Mouse (Mus musculus) kidney, adult 2 months (tissue): ENCODE data around the gene Pnma1. TPM values are rescaled to one million over a fixed set of nuclear protein-coding genes. Genes with fewer than 3 reads are reported as not detected.
A peak's percentile ranks its signal among the peaks of the same experiment; 100 is the strongest.

ENCODE experiments used
- DNase-seq: peaks from one replicate; pipeline ENCODE4 v3.0.0; 2021
- H3K27ac ChIP-seq: fragments of 200-500 bp; 2 replicates; pipeline ENCODE4 v1.5.1; 2012; ENCODE audit warnings: low read depth, low read length, control low read depth, inconsistent platforms; ENCODE audit not compliant: insufficient read depth
- H3K27me3 ChIP-seq: fragments of 200-500 bp; replicated peaks from 2 replicates; pipeline ENCODE4 v1.6.1; 2012; ENCODE audit warnings: mild to moderate bottlenecking, moderate library complexity, low read length, inconsistent platforms; ENCODE audit not compliant: control insufficient read depth, insufficient read depth
- H3K36me3 ChIP-seq: fragments of 200-500 bp; 2 replicates; pipeline ENCODE4 v1.6.1; 2012; ENCODE audit warnings: mild to moderate bottlenecking, moderate library complexity, low read length, inconsistent platforms; ENCODE audit not compliant: control insufficient read depth, insufficient read depth
- H3K4me1 ChIP-seq: fragments of 200-500 bp; 2 replicates; pipeline ENCODE4 v1.6.1; 2011; ENCODE audit warnings: low read length; ENCODE audit not compliant: control insufficient read depth, insufficient read depth
- H3K4me3 ChIP-seq: fragments of 200-500 bp; 2 replicates; pipeline ENCODE4 v1.5.1; 2011; ENCODE audit warnings: mild to moderate bottlenecking, low read depth, low read length, control low read depth; ENCODE audit not compliant: insufficient read depth
- CTCF ChIP-seq: fragments of 200-500 bp; conservative IDR thresholded peaks from 2 replicates; pipeline ENCODE4 v1.5.1; 2011; ENCODE audit warnings: low read depth, mild to moderate bottlenecking, control low read depth, low read length, moderate library complexity, mixed read lengths; ENCODE audit not compliant: insufficient read depth, insufficient read length
- POLR2A ChIP-seq: fragments of 200-500 bp; IDR thresholded peaks from one replicate; pipeline ENCODE4 v1.6.1; 2011; ENCODE audit warnings: low read depth, low read length, control low read depth
- WGBS: fragments of 180-500 bp; shearing (Covaris S2); methylation state at CpG from one replicate; pipeline ENCODE4 v1.1.7; 2018; 5-methylcytosine and 5-hydroxymethylcytosine counted together
- polyA plus RNA-seq: library from polyadenylated mRNA; depleted of rRNA; stranded (reverse); fragments of >200 nt; gene quantifications from 2 replicates; pipeline ENCODE4 v1.2.3, GENCODE M21; 2012

Gene Pnma1
- polyA plus RNA-seq, 1 experiment = not detected

DNA sequence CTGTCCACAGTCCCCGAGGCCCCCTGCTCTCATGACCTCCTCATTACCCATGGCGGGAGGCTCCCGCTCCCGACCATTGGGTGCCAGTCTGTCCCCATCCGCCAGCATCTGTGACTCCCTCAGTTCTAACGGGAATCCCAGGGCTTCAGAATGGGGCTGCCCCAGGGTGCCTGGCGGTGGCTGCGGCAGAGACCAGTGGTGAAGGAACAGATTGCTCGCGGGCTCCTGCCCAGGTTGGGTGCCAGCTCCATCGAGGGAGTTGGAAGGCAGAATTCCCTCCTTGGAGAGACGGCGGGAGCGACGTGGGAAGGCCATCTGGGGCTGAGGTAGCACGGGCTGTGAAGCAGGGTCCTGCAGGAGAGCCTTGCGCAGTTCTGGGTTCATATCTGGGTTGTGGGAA lies 24.6 kb upstream of the Pnma1 start:
- 88% methylated on average over 17 of the region's 17 CpGs for WGBS
- no peak for TF ChIP-seq POLR2A
- TF ChIP-seq CTCF = no peak
- no peak overlapping the region for H3K27ac ChIP-seq
- no peak for DNase-seq
- peaks cover 40% of the 10 kb centered on the region for H3K4me1 ChIP-seq
- no peaks in the 10 kb centered on the region for H3K27me3 ChIP-seq
- no peak overlapping the region for H3K4me3 ChIP-seq
- H3K36me3 ChIP-seq = peaks cover 1% of the 10 kb centered on the region

GRCm38 (mm10) chr12:84172216-84172615 lies 23.9 kb upstream of the Pnma1 start:
- peaks cover 1% of the 10 kb centered on the region for H3K36me3 ChIP-seq
- H3K27me3 ChIP-seq = no peaks in the 10 kb centered on the region
- 89% methylated on average over 3 of the region's 3 CpGs for WGBS
- TF ChIP-seq CTCF (no peak), POLR2A (no peak)
- no peak for DNase-seq
- peaks cover 35% of the 10 kb centered on the region for H3K4me1 ChIP-seq
- H3K27ac ChIP-seq = no peak overlapping the region
- H3K4me3 ChIP-seq = no peak overlapping the region

DNA sequence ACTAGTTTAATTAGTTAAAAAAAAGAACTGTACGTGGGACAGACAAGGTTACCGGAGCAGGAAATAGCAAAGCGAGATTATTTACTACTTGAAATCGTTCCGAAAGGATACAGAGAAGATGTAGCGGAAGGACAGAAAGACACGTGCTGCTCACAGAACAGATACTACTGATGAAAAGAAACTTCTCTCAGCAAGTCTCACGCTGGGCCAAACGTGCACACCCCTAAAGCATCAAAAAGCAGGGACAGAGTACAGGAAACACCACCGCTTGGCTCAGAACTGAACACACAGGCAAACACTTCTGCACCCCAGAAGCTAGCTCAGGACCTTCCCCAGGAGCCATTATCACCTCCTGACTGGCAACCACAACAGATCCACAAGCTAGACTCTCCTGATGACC lies 22.3 kb upstream of the Pnma1 start:
- Histone ChIP-seq H3K27me3 (no peaks in the 10 kb centered on the region), H3K27ac (no peak overlapping the region), H3K4me3 (no peak overlapping the region), H3K4me1 (peaks cover 25% of the 10 kb centered on the region), H3K36me3 (peaks cover 1% of the 10 kb centered on the region)
- no peak for DNase-seq
- 70% methylated on average over 10 of the region's 10 CpGs for WGBS
- TF ChIP-seq POLR2A (no peak), CTCF (no peak)

- TF ChIP-seq POLR2A (no peak), CTCF (no peak)
- H3K27me3 ChIP-seq = no peaks in the 10 kb centered on the region
- DNase-seq = peak; percentile 41
- peaks cover 4% of the 10 kb centered on the region; the same call in 1 of the 2 replicates for H3K4me1 ChIP-seq
- H3K4me3 ChIP-seq = no peak overlapping the region
- H3K27ac ChIP-seq = peak overlapping the region; percentile 47
- 38% methylated on average over 8 of the region's 8 CpGs for WGBS
- no peaks in the 10 kb centered on the region for H3K36me3 ChIP-seq
Observed at GRCm38 (mm10) chr12:84165631-84166373, 17.5 kb upstream of the Pnma1 start.

- no peaks in the 10 kb centered on the region for H3K36me3 ChIP-seq
- 54% methylated on average over 11 of the region's 11 CpGs for WGBS
- no peaks in the 10 kb centered on the region for H3K27me3 ChIP-seq
- TF ChIP-seq POLR2A = no peak
- no peak for TF ChIP-seq CTCF
- no peak overlapping the region for H3K4me3 ChIP-seq
- peaks cover 4% of the 10 kb centered on the region; the same call in 1 of the 2 replicates for H3K4me1 ChIP-seq
- peak; percentile 30 for DNase-seq
- no peak overlapping the region for H3K27ac ChIP-seq
Observed at GRCm38 (mm10) chr12:84163586-84164110, 15.4 kb upstream of the Pnma1 start.

GRCm38 (mm10) chr12:84163133-84163532 lies 14.8 kb upstream of the Pnma1 start:
- DNase-seq = peak; percentile 52
- no peak overlapping the region for H3K27ac ChIP-seq
- TF ChIP-seq POLR2A = no peak
- TF ChIP-seq CTCF = peak; percentile 79
- no peaks in the 10 kb centered on the region for H3K27me3 ChIP-seq
- no peak overlapping the region for H3K4me3 ChIP-seq
- WGBS = 71% methylated on average over 9 of the region's 9 CpGs
- peaks cover 4% of the 10 kb centered on the region; the same call in 1 of the 2 replicates for H3K4me1 ChIP-seq
- no peaks in the 10 kb centered on the region for H3K36me3 ChIP-seq

DNA sequence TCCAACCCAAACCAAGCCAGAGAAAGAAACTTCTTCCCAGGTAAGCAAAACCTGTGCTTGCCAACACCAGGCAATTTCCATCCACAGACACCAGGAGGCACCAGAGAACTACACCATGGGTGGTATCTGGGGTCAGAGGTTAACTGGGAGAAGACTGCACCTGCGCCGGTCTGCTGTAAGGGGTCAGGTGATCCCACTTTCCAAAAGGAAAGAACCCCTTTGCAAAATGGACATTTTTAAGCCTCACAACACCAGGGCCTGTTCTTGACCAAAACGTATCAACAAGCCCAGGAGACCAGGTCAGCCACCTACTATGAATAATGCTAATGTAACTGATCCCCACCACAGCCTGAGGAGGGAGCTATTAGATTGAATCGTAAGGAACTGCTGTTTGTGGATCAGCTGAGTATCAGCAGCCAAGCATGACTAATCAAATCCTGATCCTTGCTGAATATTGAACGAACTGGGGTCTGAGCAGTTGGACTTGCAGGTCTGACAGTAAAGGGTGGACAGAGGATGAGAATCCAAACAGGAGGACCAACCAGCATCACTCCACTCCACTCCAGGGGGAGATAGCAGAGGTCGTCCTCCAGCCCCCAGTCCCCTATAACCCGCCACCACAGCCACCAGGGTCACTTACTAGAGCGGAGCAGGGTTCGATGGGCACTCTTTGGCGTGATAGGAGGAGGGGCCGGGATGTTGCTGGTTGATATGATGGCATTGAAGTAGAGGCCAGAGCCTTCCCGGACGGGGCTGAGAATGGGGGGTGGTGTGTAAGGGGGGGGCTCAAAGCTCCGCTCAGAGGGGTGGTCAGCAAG lies 13.5 kb upstream of the Pnma1 start:
- Histone ChIP-seq H3K4me3 (no peak overlapping the region), H3K27ac (no peak overlapping the region), H3K4me1 (peaks cover 4% of the 10 kb centered on the region; the same call in 1 of the 2 replicates), H3K36me3 (no peaks in the 10 kb centered on the region), H3K27me3 (no peaks in the 10 kb centered on the region)
- TF ChIP-seq CTCF (peak; percentile 82), POLR2A (no peak)
- 71% methylated on average over 14 of the region's 14 CpGs for WGBS
- peak; percentile 71 for DNase-seq
